Mouse (Mus musculus): ENCODE measurements around the gene Rtn3. TPM values are rescaled to one million over a fixed set of nuclear protein-coding genes. Genes with fewer than 3 reads are reported as not detected.
"Not testable (repeated sequence)": the region's sequence is repeated elsewhere in the genome, so short reads cannot be mapped to it uniquely, and the experiment has no call there.

The Rtn3 gene
- polyA plus RNA-seq, 1 experiment from 2014 or later = 672 TPM

DNA sequence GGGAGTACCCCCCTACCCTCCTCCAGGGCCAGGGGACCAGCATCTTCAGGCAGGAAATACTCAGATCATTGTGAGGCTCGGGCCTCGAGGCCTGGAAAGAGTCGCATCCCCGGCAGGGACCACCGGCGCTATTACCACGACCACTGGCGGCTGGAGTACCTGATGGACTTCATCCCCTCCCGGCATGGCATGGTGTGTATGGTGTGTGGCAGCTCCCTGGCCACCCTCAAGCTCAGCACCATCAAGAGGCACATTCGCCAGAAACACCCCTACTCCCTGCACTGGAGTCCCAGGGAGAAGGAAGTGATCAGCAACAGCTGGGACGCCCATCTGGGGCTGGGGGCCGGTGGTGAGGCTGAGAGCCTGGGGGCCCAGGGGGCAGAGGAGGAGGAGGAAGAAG lies 63.0 kb downstream of the Rtn3 start:
- Histone ChIP-seq H3K4me2 (peak overlapping the region; percentile 93), H3K9me3 (no peaks in the 10 kb centered on the region), H3K27me3 (no peaks in the 10 kb centered on the region), H3K36me3 (peaks cover 5% of the 10 kb centered on the region; the same call in 1 of the 2 replicates), H3K4me1 (replicated peaks) (peaks cover 76% of the 10 kb centered on the region), H3K9ac (peak overlapping the region; percentile 99), H3K27ac (replicated peaks) (peak overlapping the region; percentile 99), H3K4me3 (peak overlapping the region; percentile 76)
- ATAC-seq (ENCODE audit: low FRiP score, low read depth) = no peak
- WGBS = 41% methylated on average over 12 of the region's 12 CpGs

DNA sequence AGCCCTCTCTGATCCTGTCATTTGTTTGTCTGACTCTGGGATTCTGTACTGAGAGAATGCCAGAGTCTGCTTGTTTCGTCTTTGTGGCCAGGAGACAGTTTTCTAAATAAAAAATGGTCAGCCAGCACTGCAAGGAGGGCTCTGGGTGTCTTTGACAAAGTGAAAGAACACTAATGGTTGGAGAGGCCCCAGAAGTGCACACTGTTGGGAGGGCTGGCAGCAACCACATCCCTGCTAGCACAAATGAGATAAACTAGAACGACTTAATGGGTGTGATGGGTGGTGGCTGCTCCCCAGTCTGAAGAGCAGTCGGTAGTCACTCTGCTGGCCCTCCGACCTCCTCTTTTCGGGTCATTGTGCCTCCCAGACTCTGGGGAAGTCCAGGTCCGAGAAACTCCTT lies 63.9 kb downstream of the Rtn3 start:
- ATAC-seq (ENCODE audit: low FRiP score, low read depth) = no peak
- H3K4me1 ChIP-seq (replicated peaks) = peaks cover 66% of the 10 kb centered on the region
- peak overlapping the region; percentile 93 for H3K4me2 ChIP-seq
- H3K4me3 ChIP-seq = peak overlapping the region; percentile 76
- WGBS = 11% methylated on average over 6 of the region's 6 CpGs
- no peaks in the 10 kb centered on the region for H3K27me3 ChIP-seq
- no peaks in the 10 kb centered on the region for H3K9me3 ChIP-seq
- H3K27ac ChIP-seq (replicated peaks) = peak overlapping the region; percentile 99
- H3K9ac ChIP-seq = peak overlapping the region; percentile 99
- H3K36me3 ChIP-seq = no peaks in the 10 kb centered on the region

DNA sequence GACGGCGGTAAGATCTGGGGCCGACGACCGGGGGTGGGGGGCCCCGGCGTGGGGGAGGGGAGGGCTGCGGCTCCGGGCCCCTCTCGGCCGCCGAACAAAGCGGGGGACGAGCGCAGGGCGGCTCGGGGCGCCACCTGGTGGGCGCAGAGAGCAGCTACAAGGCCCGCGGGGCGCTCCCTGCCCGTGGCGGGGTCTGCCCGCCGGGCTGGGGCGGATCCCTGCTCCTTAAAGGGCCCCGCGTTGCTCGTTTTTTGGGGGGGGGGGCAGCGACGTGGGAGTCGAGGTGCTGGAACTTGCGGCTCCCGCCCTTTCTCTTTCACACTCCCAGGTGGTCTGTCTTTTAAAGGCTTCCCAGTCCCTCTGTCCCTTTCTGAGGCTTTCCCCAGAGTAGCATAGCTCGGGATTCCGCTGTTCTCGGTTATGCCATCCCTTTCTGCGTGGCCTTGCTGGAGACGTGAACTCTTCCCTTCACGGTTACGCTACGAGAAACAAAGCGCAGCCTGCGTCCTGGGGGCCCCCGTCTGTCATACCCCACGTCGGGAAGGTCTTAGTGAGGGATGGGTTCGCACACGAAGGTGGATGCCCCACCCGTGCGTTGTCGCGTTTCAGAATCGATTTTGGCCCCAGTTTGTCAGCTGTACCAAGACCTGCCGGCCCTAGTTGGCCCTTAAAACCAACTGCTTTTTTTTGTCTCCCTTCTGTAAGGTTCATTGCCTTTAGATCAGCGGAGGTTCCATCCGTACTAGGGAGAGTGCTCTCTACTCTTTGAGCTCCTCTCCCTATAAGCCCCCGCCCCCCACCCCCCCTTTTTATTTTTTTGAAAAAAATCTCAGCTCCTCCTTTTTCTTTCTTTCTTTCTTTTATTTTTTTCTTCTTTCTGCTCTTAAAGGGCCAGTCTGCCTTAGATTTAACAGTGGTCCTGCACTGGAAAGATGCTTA lies 64.9 kb downstream of the Rtn3 start:
- Histone ChIP-seq H3K4me3 (peak overlapping the region; percentile 76), H3K27ac (replicated peaks) (peak overlapping the region; percentile 99), H3K9me3 (no peaks in the 10 kb centered on the region), H3K4me1 (replicated peaks) (peaks cover 57% of the 10 kb centered on the region), H3K27me3 (no peaks in the 10 kb centered on the region), H3K4me2 (peak overlapping the region; percentile 93), H3K36me3 (no peaks in the 10 kb centered on the region), H3K9ac (peak overlapping the region; percentile 99)
- ATAC-seq (ENCODE audit: low FRiP score, low read depth) = peak; percentile 67
- WGBS = under 1% methylated on average over 44 of the region's 59 CpGs

DNA sequence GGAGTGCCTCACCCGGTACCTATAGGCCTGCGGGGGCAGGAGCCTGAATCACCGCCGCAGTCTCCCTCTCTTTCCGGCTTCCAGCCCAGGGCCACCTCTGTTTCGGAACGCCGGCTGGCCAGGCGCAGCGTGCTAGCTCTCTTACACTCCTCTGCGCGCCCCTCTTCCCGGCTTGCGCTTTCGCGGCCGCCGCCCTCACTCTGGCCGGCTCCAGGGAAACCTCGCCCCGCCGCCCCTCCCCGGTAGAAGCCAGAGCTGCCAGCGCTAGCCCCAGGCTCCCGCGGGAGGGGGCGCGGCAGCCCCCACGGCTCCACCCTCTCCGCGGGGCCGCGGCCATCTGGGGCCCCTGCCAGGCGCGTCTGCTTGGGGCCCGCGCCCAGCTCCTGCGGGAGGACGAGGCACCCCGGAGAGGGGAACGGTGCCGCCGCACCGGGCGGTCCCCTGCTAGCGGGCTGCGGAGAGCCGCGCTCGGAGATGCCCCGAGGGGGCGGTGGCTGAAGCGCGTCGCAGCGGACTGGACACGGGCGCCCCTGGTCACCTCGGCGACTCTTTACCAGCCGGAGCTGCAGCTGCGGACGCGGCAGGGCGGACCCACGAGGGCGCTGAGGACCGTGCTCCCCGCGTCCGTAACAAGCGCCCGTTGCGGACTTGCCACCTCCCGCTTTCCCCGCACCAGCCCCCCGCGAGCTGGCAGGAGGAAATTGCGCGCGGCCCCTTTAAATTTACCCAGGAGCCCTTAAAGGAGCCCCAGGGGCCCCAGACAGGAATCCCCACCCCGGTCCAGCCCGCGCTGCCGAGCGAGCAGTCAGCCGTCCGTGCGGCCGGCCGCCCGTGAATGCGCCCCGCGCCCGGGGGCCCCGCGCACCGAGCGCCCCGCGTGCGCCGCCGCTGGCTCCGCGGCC lies 66.0 kb downstream of the Rtn3 start, which contains the start of gene 2700081O15Rik:
2700081O15Rik (plus strand) TSS at position 792 of the 902 bp plus-strand sequence.
- peak within 1 kb of the TSS; percentile 99 for H3K9ac ChIP-seq
- 1% methylated on average over 94 of the region's 107 CpGs for WGBS
- H3K4me2 ChIP-seq = peak within 1 kb of the TSS; percentile 93
- peaks cover 46% of the 10 kb centered on the region for H3K4me1 ChIP-seq (replicated peaks)
- H3K27me3 ChIP-seq = no peaks in the 10 kb centered on the region
- ATAC-seq (ENCODE audit: low FRiP score, low read depth) = peak; percentile 36
- no peaks in the 10 kb centered on the region for H3K9me3 ChIP-seq
- H3K4me3 ChIP-seq = peak within 1 kb of the TSS; percentile 76
- no peaks in the 10 kb centered on the region for H3K36me3 ChIP-seq
- peak within 1 kb of the TSS; percentile 99 for H3K27ac ChIP-seq (replicated peaks)

DNA sequence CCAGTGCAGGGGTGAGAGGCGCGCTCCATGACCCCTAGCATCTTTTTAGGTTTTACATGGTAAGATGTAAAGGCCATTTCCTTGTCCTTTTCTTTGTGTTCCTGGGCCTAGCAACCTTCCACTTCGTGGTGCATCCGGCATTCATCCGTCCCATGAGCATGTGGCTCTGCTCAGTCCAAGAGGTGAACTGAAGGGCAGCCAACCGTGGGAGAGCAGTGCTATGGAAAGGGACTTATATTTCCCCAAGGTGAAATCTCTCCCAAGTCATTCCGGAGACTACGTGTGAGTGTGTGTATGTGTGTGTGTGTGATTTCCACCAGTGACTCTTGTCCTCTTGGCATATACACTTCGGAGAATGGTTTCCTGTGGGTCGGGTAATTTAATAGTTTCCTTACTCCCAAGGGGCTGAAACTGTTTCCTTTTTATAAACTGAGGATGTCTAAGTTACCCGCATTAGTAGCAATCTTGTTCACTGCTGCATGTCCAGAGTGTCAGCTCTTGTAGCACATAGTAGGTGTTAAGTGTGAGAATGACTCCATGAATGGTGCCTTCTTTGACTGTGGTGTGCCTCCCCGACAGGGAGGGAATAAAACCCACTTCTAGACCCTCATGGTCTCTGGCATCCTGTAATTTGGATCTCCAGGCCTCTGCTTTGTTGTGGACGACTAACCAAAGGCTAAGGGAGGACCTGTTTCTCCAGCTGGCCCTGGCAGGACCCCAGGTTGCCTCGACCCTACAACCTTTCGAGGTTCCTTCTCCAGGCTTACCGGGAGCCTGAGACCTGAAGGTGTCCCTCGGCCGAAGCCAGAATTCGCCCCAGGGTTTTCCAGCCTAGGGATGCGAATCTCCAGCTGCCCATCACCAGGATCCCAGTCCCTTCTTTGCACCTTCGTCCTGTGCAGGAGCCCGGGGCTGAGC lies 66.9 kb downstream of the Rtn3 start:
- Histone ChIP-seq H3K9me3 (no peaks in the 10 kb centered on the region), H3K36me3 (no peaks in the 10 kb centered on the region), H3K4me3 (peak overlapping the region; percentile 76), H3K9ac (peak overlapping the region; percentile 99), H3K4me1 (replicated peaks) (peaks cover 37% of the 10 kb centered on the region), H3K27me3 (no peaks in the 10 kb centered on the region), H3K27ac (replicated peaks) (peak overlapping the region; percentile 99), H3K4me2 (peak overlapping the region; percentile 93)
- WGBS = 21% methylated on average over 22 of the region's 22 CpGs
- ATAC-seq (ENCODE audit: low FRiP score, low read depth) = no peak

DNA sequence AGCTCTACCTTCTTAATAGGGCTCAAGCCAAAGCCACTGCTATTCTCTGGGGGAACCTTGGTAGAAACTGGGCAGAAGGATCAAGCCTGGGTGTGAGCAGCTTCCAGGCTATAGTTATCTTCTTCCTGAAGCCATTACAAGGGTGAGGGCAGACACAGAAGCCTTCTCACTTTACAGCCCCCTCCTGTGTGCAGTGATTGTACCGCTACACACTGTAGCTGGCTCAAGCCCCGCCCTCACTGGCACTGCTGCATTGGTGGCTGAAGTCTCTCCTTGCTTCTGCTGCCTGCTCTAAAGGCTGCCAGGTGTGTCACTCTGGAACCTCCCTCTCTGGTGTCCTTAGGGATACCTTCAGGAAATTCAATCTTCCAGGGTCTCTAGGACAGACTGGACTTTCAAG lies 70.7 kb downstream of the Rtn3 start:
- no peak for ATAC-seq (ENCODE audit: low FRiP score, low read depth)
- H3K27me3 ChIP-seq = no peaks in the 10 kb centered on the region
- H3K4me3 ChIP-seq = no peak overlapping the region
- no peaks in the 10 kb centered on the region for H3K9me3 ChIP-seq
- 58% methylated on average over 2 of the region's 2 CpGs for WGBS
- H3K36me3 ChIP-seq = no peaks in the 10 kb centered on the region
- no peak overlapping the region for H3K27ac ChIP-seq (replicated peaks)
- H3K4me2 ChIP-seq = no peak overlapping the region
- peaks cover 12% of the 10 kb centered on the region for H3K4me1 ChIP-seq (replicated peaks)
- no peak overlapping the region for H3K9ac ChIP-seq

DNA sequence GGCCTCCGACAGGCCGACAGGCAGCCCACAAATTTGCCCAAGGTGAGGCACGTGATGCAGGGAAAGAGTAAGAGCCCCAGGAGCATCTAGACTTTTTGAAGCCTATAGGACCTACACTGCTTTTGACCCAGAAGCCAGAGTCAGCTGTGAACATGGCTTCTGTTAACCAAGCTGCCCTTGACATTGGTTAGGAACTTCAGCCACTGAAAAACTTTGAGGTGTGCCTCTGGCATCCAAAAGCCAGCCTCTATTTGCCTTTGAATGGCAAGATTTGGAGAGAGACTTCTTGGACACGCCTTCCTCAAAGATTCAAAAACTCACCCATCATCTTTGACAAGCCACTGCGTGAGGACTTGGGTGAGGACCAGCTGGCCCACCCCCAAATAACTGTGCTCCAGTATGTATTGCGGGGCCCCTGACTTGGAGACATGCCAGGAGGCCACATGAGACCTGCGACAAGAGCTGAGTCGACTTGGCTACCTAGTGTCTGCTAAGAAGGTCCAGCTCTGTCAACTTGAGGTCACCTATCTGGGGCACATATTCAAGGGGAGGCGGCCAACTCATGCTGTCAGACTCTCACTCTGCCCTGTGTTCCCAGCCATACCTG lies 78.4 kb downstream of the Rtn3 start:
- Histone ChIP-seq H3K4me1 (replicated peaks) (0 out of 2 replicates have a peak, but pooled peaks cover 2% of the 10 kb centered on the region), H3K36me3 (no peaks in the 10 kb centered on the region), H3K9ac (no peak overlapping the region), H3K4me3 (no peak overlapping the region), H3K4me2 (no peak overlapping the region), H3K27ac (replicated peaks) (no peak overlapping the region), H3K27me3 (no peaks in the 10 kb centered on the region), H3K9me3 (no peaks in the 10 kb centered on the region)
- WGBS = 63% methylated on average over 9 of the region's 9 CpGs
- ATAC-seq (ENCODE audit: low FRiP score, low read depth) = no peak

DNA sequence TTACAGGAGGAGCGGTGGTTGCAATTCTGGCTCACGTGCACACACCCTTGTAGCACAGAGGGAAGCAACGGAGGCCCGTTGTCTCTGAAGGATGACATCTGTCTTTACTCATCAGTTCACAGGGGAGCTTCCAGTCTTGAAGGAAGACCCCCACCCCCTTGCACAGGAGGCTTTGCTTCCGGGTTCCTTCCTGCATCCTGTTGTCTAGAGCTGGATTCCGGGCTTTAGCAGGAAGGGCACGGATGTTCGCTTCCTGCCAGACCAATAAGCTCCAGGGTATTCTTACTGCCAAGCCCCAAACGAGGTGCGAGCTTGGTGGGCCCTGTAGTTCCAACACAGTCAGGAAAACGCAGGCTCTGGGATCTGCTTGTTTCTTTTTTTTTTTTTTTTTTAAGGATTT lies 82.4 kb downstream of the Rtn3 start:
- Histone ChIP-seq H3K4me2 (no peak overlapping the region), H3K27ac (replicated peaks) (no peak overlapping the region), H3K27me3 (no peaks in the 10 kb centered on the region), H3K4me1 (replicated peaks) (0 out of 2 replicates have a peak, but pooled peaks cover 2% of the 10 kb centered on the region), H3K9me3 (no peaks in the 10 kb centered on the region), H3K36me3 (no peaks in the 10 kb centered on the region), H3K9ac (no peak overlapping the region), H3K4me3 (no peak overlapping the region)
- WGBS = 84% methylated on average over 11 of the region's 11 CpGs
- no peak for ATAC-seq (ENCODE audit: low FRiP score, low read depth)

DNA sequence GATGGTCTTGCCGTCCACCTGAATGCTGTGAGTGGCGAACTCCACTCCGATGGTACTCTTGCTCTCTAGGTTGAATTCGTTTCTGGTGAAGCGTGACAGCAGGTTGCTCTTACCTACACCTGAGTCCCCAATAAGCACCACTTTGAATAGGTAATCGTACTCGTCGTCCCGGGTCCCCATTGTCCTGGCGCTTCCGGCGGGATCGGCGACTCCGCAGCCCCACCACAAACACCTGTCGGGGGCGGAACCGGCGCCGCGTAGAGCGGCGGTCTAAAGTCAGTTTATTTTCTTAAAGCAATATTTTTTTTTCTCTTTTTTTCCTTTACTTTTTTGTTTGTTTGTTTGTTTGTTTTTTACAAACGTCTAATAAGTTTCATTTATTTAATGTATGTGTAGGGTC lies 84.2 kb downstream of the Rtn3 start:
- H3K9me3 ChIP-seq; ATAC-seq (ENCODE audit: low FRiP score, low read depth); H3K27me3 ChIP-seq; H3K4me2 ChIP-seq; H3K36me3 ChIP-seq; H3K4me3 ChIP-seq; H3K27ac ChIP-seq (replicated peaks); H3K4me1 ChIP-seq (replicated peaks); H3K9ac ChIP-seq: not testable (repeated sequence)
- 41% methylated on average over 24 of the region's 24 CpGs for WGBS

DNA sequence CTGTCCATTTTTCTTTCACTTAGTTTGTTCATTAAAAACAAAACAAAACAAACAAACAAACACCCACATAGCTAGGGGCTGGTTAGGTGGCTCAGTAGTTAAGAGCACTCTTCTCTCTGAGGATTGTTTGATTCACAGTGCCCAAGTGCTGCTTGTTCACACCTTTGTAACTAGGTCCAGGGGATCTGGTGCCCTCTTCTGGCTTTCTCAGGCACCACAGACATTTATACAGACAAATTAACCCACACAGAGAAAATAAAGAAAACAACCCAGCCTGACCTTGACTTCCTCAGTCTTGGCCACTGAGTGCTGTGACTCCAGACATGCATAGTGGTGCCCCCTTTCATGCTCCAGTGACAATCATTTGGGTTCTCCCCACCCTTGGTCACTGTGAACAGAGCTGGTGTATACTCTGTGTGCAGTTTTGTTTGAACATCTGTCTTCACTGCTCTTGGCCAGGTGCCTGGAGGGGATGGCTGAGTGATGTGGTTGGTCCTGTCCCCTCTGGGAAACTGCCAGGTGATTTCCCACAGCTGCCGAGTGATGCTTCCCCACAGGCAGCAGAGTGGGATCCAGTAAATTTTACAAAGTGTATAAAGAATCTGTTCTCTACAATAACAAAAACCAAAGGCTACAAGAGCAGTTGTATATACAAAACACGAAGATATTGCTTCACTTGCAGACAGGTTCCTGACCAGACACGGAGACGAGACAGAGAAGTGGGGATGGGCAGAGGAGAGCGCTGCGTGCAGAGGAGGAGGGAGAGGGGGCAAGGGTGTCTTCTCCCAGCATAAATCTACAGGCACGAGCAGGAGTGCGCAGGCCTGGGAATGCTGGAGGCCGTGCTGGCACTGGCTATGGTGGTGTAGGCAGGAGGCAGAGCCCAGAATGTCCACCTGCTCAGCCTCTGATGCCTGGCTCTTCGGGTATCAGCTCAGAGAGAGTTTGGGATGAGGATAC lies 85.9 kb downstream of the Rtn3 start:
- 63% methylated on average over 9 of the region's 10 CpGs for WGBS
- not testable (repeated sequence) for H3K27ac ChIP-seq (replicated peaks); H3K9ac ChIP-seq; H3K4me2 ChIP-seq; H3K4me3 ChIP-seq; H3K9me3 ChIP-seq; H3K27me3 ChIP-seq; ATAC-seq (ENCODE audit: low FRiP score, low read depth); H3K4me1 ChIP-seq (replicated peaks); H3K36me3 ChIP-seq
